Mouse (Mus musculus): Measurements from ENCODE around the gene Cib2.

DNA sequence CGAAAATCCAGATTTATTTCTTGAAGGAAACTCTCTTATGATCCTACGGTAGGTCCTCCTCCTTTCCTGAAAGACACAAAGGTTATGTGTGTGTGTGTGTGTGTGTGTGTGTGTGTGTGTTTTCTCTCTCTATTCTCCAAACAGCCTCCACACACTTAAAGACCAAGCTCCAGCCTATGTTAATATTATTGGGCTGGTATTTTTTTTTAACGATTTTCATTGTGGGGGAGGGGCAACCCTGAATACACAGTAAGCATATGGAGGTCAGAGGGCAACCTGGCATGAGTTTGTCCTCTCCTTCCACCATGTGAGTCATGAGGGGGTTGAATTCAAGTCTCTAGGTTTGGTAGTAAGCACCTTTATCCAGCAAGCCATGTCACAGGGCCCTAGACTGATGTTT lies 60.2 kb downstream of the Cib2 start:
- TF ChIP-seq CTCF (IDR thresholded peaks at IDR 0.05; ENCODE audit: low read depth) (no peak), EP300 (IDR thresholded peaks at IDR 0.05; ENCODE audit: low read depth) (no peak)
